Mouse (Mus musculus) liver, embryonic 14.5 days (tissue): ENCODE data around the gene Pus7.

ENCODE experiments used
- CTCF ChIP-seq: IDR thresholded peaks from 2 replicates; pipeline ENCODE4 v1.5.1; 2016; ENCODE audit warnings: antibody characterized with exemption, low read depth, control low read depth
- EP300 ChIP-seq: IDR thresholded peaks from 2 replicates; pipeline ENCODE4 v1.6.1; 2016; ENCODE audit warnings: antibody characterized with exemption, low read depth

DNA sequence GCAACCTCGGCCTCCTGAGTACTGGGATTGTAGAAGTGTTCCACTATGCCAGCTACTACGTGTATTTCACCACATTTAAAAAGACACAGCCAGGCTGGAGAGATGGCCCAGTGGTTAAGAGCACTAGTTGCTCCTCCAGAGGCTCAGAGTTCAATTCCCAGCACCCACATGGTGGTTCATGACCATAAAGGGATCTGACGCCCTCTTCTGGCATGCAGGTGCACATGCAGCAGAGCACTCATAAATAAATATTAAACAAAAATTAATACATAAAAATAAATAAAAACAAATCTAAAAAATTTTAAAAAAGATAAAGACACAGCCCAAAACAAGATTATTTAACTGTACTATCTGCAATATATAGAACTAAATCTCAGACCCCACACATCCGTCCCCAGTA, 3.0 kb downstream of the Pus7 start:
- TF ChIP-seq CTCF (peak; percentile 36), EP300 (no peak)
